Mouse (Mus musculus) limb, embryonic 11.5 days (tissue): ENCODE measurements around the gene Batf. TPM values are rescaled to one million over a fixed set of nuclear protein-coding genes. Genes with fewer than 3 reads are reported as not detected.

Experiments
- microRNA-seq: library from miRNA; unstranded; fragments of <30 nt; microRNA quantifications from one replicate; pipeline ENCODE4, GENCODE M21; 2016
- polyA plus RNA-seq: library from polyadenylated mRNA; unstranded; fragments of >200 nt; fragmentation: Nextera tagmentation; extraction: Ambion mirVana; gene quantifications from 2 replicates; pipeline ENCODE4 v1.2.1, GENCODE M21; 2014

Batf gene
- polyA plus RNA-seq, 1 experiment from 2014 or later: 1.5 TPM

Small RNAs within 50 kb of the gene (microRNA-seq; reads per million reads assigned to microRNA genes)
- gene Gm47285: not detected

Other genes starting within 250 kb of the Batf start
- gene Fos, start 212.8 kb upstream of the Batf start, polyA plus RNA-seq: 0.89 and 1.2 TPM in 2 replicates
- gene Jdp2, start 87.6 kb upstream of the Batf start, polyA plus RNA-seq: 0.17 and 0.41 TPM in 2 replicates
- gene Flvcr2, start 59.9 kb downstream of the Batf start, polyA plus RNA-seq: 1.1 and 1.4 TPM in 2 replicates
- 106 and 111 TPM in 2 replicates for gene Erg28, start 137.9 kb downstream of the Batf start, polyA plus RNA-seq
- 18.2 and 22.4 TPM in 2 replicates for gene Ttll5, start 138.0 kb downstream of the Batf start, polyA plus RNA-seq